Mouse (Mus musculus): ENCODE measurements at regions not wholly inside any gene's neighbourhood (a gene's known extent, or its start where the extent isn't known, plus 50 kb on each side); places are given as distances from the start of the nearest gene placed in this dataset.
"Not testable (repeated sequence)": the region's sequence is repeated elsewhere in the genome, so short reads cannot be mapped to it uniquely, and the experiment has no call there.

DNA sequence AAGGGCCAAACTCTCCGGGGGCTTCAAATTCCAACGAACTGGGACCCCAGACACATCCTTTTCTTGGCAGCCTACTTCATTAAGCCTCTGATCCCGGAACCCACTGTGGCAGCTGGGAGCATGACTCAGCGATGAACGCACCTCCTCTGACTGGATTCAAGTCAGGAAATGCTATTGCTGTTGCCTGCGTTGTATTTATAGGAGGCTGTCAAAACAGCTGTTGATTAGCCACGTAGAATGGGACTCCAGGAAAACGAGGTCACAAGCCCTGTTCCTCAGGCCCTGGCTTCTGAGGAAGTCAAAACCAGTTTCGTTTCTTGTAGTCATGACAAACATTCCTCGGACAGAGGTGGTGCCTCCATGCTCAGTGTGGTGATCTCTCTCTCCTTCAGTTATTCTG is 295.0 kb downstream of the Diras2 start:
- TF ChIP-seq POLR2A (IDR thresholded peaks at IDR 0.05; ENCODE audit: low read depth, low read length) (no peak), CTCF (conservative IDR thresholded peaks at IDR 0.05; ENCODE audit: insufficient read depth, insufficient read length, low read depth, low read length) (no peak)
- no peaks in the 10 kb centered on the region for H3K4me1 ChIP-seq (ENCODE audit: control insufficient read depth, insufficient read depth, low read length)
- no peak overlapping the region for H3K27ac ChIP-seq (ENCODE audit: insufficient read depth, low read depth, low read length)
- no peaks in the 10 kb centered on the region for H3K36me3 ChIP-seq (ENCODE audit: control insufficient read depth, insufficient read depth, low read length)
- H3K27me3 ChIP-seq (replicated peaks; ENCODE audit: control insufficient read depth, insufficient read depth, low read length) = no peaks in the 10 kb centered on the region
- WGBS = 38% methylated on average over 10 of the region's 10 CpGs
- DNase-seq = peak; percentile 69
- H3K4me3 ChIP-seq (ENCODE audit: insufficient read depth, low read depth, low read length) = no peak overlapping the region

DNA sequence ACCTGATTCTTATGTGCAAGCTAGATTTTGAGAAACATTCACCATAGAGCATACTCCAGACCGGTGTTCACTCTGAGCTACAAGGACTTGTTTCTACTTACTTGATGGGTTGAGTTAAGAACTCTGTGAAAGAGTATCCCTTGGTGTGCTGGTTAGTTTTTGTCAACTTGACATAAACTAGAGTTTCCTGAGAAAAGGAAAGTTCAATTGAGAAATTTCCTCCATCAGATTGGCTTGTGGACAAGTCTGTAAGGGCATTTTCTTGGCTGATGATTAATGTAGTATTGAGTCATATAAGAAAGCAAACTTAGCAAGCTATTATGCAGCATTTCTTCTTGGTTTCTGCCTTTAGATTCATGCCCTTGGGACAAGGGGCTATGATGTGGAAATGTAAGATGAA is 291.5 kb downstream of the Diras2 start:
- no peaks in the 10 kb centered on the region for H3K27me3 ChIP-seq (replicated peaks; ENCODE audit: control insufficient read depth, insufficient read depth, low read length)
- no peak overlapping the region for H3K4me3 ChIP-seq (ENCODE audit: insufficient read depth, low read depth, low read length)
- 96% methylated on average over 1 of the region's 1 CpGs for WGBS
- H3K27ac ChIP-seq (ENCODE audit: insufficient read depth, low read depth, low read length) = no peak overlapping the region
- no peaks in the 10 kb centered on the region for H3K36me3 ChIP-seq (ENCODE audit: control insufficient read depth, insufficient read depth, low read length)
- H3K4me1 ChIP-seq (ENCODE audit: control insufficient read depth, insufficient read depth, low read length) = no peaks in the 10 kb centered on the region
- TF ChIP-seq POLR2A (IDR thresholded peaks at IDR 0.05; ENCODE audit: low read depth, low read length) (no peak), CTCF (conservative IDR thresholded peaks at IDR 0.05; ENCODE audit: insufficient read depth, insufficient read length, low read depth, low read length) (no peak)
- no peak for DNase-seq

- H3K27ac ChIP-seq (ENCODE audit: insufficient read depth, low read depth, low read length) = no peak overlapping the region
- no peak overlapping the region for H3K4me3 ChIP-seq (ENCODE audit: insufficient read depth, low read depth, low read length)
- DNase-seq = no peak
- no peaks in the 10 kb centered on the region for H3K4me1 ChIP-seq (ENCODE audit: control insufficient read depth, insufficient read depth, low read length)
- TF ChIP-seq CTCF (conservative IDR thresholded peaks at IDR 0.05; ENCODE audit: insufficient read depth, insufficient read length, low read depth, low read length) = no peak
- no peak for TF ChIP-seq POLR2A (IDR thresholded peaks at IDR 0.05; ENCODE audit: low read depth, low read length)
- 69% methylated on average over 1 of the region's 1 CpGs for WGBS
- no peaks in the 10 kb centered on the region for H3K36me3 ChIP-seq (ENCODE audit: control insufficient read depth, insufficient read depth, low read length)
- H3K27me3 ChIP-seq (replicated peaks; ENCODE audit: control insufficient read depth, insufficient read depth, low read length) = no peaks in the 10 kb centered on the region
These were observed 289.3 kb downstream of the Diras2 start for GRCm38 (mm10) chr13:52241761-52242160.

DNA sequence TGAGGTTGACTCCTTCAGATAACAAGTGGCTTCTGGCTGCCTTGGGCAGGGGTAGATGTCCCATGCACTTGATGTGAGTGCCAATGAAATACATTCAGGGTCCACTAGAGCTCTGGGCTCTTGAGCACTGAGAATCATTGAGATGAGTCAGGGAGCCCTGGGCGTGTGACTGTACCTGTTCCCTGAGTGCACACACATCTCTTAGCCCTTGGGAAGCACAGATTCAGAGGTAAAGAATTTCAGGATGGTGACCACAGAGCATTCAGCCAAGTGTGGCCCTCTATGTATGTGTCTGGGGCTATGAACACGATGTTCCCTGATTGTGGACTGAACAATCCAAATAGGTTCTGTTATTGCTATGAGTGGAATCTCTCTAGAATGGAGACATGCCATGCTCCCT is 281.6 kb downstream of the Diras2 start:
- TF ChIP-seq POLR2A (IDR thresholded peaks at IDR 0.05; ENCODE audit: low read depth, low read length) = no peak
- TF ChIP-seq CTCF (conservative IDR thresholded peaks at IDR 0.05; ENCODE audit: insufficient read depth, insufficient read length, low read depth, low read length) = no peak
- Histone ChIP-seq H3K27me3 (replicated peaks; ENCODE audit: control insufficient read depth, insufficient read depth, low read length) (no peaks in the 10 kb centered on the region), H3K27ac (ENCODE audit: insufficient read depth, low read depth, low read length) (no peak overlapping the region), H3K36me3 (ENCODE audit: control insufficient read depth, insufficient read depth, low read length) (no peaks in the 10 kb centered on the region), H3K4me1 (ENCODE audit: control insufficient read depth, insufficient read depth, low read length) (no peaks in the 10 kb centered on the region), H3K4me3 (ENCODE audit: insufficient read depth, low read depth, low read length) (no peak overlapping the region)
- DNase-seq = no peak
- 96% methylated on average over 2 of the region's 2 CpGs for WGBS

GRCm38 (mm10) chr13:52250371-52250770 is 280.7 kb downstream of the Diras2 start:
- no peaks in the 10 kb centered on the region for H3K36me3 ChIP-seq (ENCODE audit: control insufficient read depth, insufficient read depth, low read length)
- WGBS = 52% methylated on average over 4 of the region's 4 CpGs
- H3K4me1 ChIP-seq (ENCODE audit: control insufficient read depth, insufficient read depth, low read length) = no peaks in the 10 kb centered on the region
- H3K4me3 ChIP-seq (ENCODE audit: insufficient read depth, low read depth, low read length) = no peak overlapping the region
- no peak for TF ChIP-seq POLR2A (IDR thresholded peaks at IDR 0.05; ENCODE audit: low read depth, low read length)
- 0 out of 2 replicates have a peak, but pooled peaks have one; percentile 2 for TF ChIP-seq CTCF (conservative IDR thresholded peaks at IDR 0.05; ENCODE audit: insufficient read depth, insufficient read length, low read depth, low read length)
- no peak overlapping the region for H3K27ac ChIP-seq (ENCODE audit: insufficient read depth, low read depth, low read length)
- H3K27me3 ChIP-seq (replicated peaks; ENCODE audit: control insufficient read depth, insufficient read depth, low read length) = no peaks in the 10 kb centered on the region
- no peak for DNase-seq

- 60% methylated on average over 4 of the region's 4 CpGs for WGBS
- Histone ChIP-seq H3K4me3 (ENCODE audit: insufficient read depth, low read depth, low read length) (no peak overlapping the region), H3K27ac (ENCODE audit: insufficient read depth, low read depth, low read length) (no peak overlapping the region), H3K4me1 (ENCODE audit: control insufficient read depth, insufficient read depth, low read length) (no peaks in the 10 kb centered on the region), H3K27me3 (replicated peaks; ENCODE audit: control insufficient read depth, insufficient read depth, low read length) (no peaks in the 10 kb centered on the region), H3K36me3 (ENCODE audit: control insufficient read depth, insufficient read depth, low read length) (no peaks in the 10 kb centered on the region)
- no peak for TF ChIP-seq CTCF (conservative IDR thresholded peaks at IDR 0.05; ENCODE audit: insufficient read depth, insufficient read length, low read depth, low read length)
- no peak for TF ChIP-seq POLR2A (IDR thresholded peaks at IDR 0.05; ENCODE audit: low read depth, low read length)
- DNase-seq = no peak
These were observed 278.8 kb downstream of the Diras2 start for GRCm38 (mm10) chr13:52252303-52252702.

- H3K4me1 ChIP-seq (ENCODE audit: control insufficient read depth, insufficient read depth, low read length); H3K27me3 ChIP-seq (replicated peaks; ENCODE audit: control insufficient read depth, insufficient read depth, low read length); H3K36me3 ChIP-seq (ENCODE audit: control insufficient read depth, insufficient read depth, low read length); H3K27ac ChIP-seq (ENCODE audit: insufficient read depth, low read depth, low read length); H3K4me3 ChIP-seq (ENCODE audit: insufficient read depth, low read depth, low read length); DNase-seq: not testable (repeated sequence)
- WGBS = 28% methylated on average over 6 of the region's 6 CpGs
These were observed 278.4 kb downstream of the Diras2 start for GRCm38 (mm10) chr13:52252726-52253125.

DNA sequence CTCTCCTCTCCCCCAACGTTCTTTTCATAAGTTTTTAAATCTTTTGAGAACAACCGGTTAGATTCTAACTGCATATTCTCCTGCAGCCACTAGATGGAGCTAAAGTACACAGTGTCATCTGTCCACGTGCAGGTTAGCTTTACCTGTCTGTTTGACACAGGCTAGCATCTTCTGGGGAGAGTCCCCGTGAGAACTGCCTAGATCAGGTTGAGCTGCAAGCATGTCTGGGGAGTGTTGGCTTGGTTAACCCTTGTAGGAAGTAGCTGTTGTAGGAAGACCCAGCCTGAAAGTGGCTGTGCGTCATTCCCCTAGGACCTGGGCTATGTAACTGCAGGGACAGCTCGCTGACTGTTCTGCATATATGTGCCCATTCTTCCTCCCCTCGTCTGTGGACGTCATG is 277.9 kb downstream of the Diras2 start:
- TF ChIP-seq CTCF (conservative IDR thresholded peaks at IDR 0.05; ENCODE audit: insufficient read depth, insufficient read length, low read depth, low read length) (peak; percentile 50), POLR2A (IDR thresholded peaks at IDR 0.05; ENCODE audit: low read depth, low read length) (no peak)
- peak; percentile 37 for DNase-seq

More for the DNA sequence above, 277.9 kb downstream of the Diras2 start:
- H3K27me3 ChIP-seq (replicated peaks; ENCODE audit: control insufficient read depth, insufficient read depth, low read length) = no peaks in the 10 kb centered on the region
- no peak overlapping the region for H3K4me3 ChIP-seq (ENCODE audit: insufficient read depth, low read depth, low read length)
- H3K4me1 ChIP-seq (ENCODE audit: control insufficient read depth, insufficient read depth, low read length) = no peaks in the 10 kb centered on the region
- no peak overlapping the region for H3K27ac ChIP-seq (ENCODE audit: insufficient read depth, low read depth, low read length)
- 23% methylated on average over 8 of the region's 8 CpGs for WGBS
- H3K36me3 ChIP-seq (ENCODE audit: control insufficient read depth, insufficient read depth, low read length) = no peaks in the 10 kb centered on the region
